Mouse (Mus musculus) gastrocnemius, adult 8-10 months (tissue): ENCODE measurements at regions not wholly inside any gene's neighbourhood (a gene's known extent, or its start where the extent isn't known, plus 50 kb on each side); places are given as distances from the start of the nearest gene placed in this dataset.
A peak's percentile ranks its signal among the peaks of the same experiment; 100 is the strongest.

ENCODE experiments used
- DNase-seq, 2 experiments: peaks; one replicate each; pipeline ENCODE4 v3.0.0; 2022; ENCODE audit warnings: low spot score in 2 of 2

DNA sequence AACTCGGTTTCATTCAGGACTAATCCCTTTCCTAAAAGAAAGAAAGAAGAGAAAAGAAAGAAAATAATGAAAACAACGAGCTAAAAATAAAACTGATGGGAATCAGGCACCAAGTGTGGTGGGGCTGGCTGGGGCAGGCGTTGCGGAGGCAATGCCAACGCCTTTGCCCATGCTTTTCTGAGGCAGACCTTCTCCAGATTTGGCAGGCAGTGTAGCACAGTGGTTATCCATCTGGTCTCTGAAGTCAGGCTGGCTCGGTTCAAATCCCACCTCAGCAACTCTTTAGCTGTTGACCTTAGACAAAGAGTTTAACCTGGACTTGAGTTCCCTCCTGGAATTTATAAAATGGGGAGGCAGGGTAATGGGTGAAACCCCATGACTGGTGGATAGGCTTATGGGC lies 57.3 kb upstream of the Kcng1 start:
- no peak for DNase-seq

DNA sequence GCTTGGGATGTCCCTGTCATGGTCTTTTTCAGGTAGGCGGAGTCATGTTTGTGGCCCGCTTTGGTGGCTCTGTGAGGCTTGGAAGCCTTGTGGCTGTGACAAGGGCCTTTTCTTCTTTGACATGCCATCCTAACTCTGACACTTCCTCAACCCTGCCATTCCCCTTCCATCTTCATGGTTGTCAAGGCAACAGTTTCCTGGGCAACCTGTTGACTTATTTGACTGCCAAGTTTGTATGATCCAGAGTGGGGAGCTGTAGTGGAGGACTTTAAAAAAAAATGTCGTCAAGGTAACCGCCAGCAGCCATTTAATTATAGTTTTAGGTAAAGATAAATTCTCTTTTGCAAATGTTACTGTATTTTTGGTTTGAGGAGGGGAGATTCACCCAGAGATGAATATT lies 56.8 kb upstream of the Kcng1 start:
- DNase-seq = no peak

DNA sequence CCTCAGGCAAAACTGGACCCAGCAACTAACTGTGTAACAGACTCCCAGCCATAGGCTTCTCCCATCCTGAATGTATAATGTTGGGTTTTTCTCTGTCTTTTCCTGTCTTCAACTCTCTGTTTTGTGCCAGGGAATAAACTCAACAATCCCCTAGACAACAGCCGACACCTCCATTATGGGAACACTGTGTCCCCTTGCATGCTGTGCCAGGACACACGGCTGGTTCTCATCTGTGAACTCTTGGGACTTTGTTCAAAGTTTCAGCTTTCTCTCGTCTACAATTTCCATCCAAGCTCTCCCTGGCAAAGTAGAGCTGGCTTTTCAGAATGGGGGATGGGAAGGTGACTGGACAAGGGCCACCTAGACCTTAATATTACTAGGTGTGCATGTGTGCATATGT lies 56.1 kb upstream of the Kcng1 start:
- peak in 1 of 2 experiments; percentile 30 for DNase-seq

DNA sequence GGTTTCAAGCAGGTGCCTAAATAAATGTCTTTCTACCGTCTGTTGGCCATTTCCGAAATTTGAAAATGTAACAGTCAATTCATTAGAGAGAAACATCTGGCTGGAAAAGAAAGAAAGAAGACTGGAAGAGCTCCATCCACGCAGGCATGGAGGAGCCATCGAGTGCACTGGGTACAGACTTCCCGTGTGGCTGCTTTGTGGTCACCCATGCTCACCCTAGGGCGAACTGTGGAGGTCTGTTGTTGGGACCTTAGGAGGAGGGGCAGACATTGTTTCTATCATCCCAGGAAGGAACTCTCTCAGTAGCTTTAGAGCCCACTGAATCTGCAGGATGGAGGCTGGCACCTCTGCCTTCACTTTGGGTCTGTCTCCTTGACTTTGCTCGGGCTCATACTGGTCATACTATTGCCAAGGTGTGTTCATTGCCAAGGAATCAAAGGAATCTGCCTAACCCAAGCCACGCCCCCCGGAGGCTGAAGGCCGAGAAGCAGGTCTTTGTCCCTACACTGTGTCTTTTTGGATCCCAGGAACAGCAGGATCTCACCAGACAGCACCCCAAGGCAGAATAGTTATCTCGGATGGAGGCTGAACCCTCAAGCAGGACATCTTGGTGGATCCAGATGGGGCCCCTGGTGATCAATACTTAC lies 54.3 kb upstream of the Kcng1 start:
- no peak for DNase-seq

DNA sequence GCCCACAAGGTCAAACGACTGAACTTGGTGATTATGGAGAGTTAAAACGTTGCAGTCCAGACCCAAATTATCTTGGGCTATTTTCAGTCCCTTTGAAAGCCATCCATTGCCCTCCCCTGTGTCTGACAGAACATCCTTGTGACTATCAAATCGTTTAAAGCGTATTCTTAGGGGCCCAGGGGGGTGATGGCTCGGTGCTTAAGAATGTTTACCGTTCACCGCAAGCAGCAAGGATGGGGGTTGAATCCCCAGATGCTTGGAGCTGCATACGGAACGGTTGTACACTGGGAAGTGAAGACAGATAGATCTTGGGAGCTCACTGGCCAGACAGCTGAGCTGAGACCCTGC lies 52.7 kb upstream of the Kcng1 start:
- no peak for DNase-seq

DNA sequence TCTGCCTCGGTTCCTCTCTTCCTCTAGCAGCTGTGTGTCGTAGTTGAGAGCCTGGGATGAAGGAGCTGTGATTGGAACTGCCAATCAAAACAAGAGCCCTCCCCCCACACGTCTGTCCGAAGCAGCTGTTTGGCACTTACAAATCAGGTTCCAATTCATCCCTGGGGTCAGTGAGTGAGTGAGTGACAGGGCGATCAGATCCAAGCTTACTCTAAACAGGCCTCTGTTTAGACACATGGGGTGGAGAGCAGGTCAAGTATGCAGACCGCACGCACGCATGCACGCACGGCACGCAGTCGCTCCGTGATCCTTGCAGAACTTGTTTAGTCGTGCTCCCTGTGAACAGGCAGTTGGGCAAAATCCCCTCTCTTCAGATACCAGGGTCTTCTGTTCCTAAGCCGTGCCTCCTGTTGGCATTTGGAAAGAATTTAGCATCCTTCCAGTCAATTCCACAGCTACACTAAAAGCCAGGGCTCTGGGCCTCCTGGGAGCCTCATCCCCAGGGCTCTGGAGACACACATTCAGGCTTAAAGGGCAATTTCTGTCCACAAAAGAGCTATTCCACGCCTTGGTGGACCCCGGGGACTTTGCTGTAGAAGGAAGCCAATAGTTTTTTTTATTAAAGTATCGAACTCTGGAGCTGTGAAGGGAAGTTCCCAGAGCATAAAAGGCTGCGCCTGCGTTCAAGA lies 52.2 kb upstream of the Kcng1 start:
- DNase-seq = no peak

DNA sequence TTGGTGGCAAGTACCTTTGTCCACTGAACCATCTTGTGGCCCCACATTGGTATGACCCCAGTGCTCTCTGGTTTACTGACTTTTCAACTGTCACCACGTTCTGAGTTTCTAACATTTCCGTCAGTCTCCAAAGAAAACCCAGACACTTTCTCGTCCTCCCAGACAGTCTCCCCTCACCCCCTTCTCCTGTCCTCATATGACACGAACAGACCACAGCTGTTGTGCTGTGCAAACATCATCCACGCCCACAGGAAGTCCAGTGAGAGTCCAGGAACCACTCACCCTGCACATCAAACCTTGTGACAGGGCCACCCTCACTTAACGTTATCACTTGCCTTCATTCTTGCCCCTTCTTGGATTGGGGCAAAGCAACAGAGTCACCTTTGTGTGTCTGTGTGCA lies 51.4 kb upstream of the Kcng1 start:
- no peak for DNase-seq
